Mouse (Mus musculus) liver, embryonic 13.5 days (tissue): ENCODE data around the gene Htr1a. TPM values are rescaled to one million over a fixed set of nuclear protein-coding genes. Genes with fewer than 3 reads are reported as not detected.

Experiments used
- polyA plus RNA-seq: library from polyadenylated mRNA; unstranded; fragments of >200 nt; fragmentation: Nextera tagmentation; extraction: Ambion mirVana; gene quantifications from 2 replicates; pipeline ENCODE4 v1.2.1, GENCODE M21; 2015

Gene Htr1a
- polyA plus RNA-seq, 1 experiment from 2014 or later = not detected

Other genes with a start within 250 kb of the Htr1a start
- gene Rnf180, start 148.8 kb upstream of the Htr1a start, polyA plus RNA-seq = 0.94 and 0.96 TPM in 2 replicates